Mouse (Mus musculus) cerebellum, postnatal 14 days (tissue): Measurements from ENCODE around the gene Rmdn3.

Experiments used
- DNase-seq, 2 experiments: peaks; one replicate each; pipeline ENCODE4 v3.0.0; 2021; ENCODE audit warnings: mixed read lengths in 2 of 2

Gene Rmdn3

GRCm38 (mm10) chr2:119166901-119167865, 10.3 kb upstream of the Rmdn3 start, which contains the start of gene Gchfr:
Gchfr (plus strand) TSS chr2:119167773.
- DNase-seq: peak; percentile 46 to 64

- no peak for DNase-seq
Observed at GRCm38 (mm10) chr2:119165401-119165800, 8.6 kb upstream of the Rmdn3 start.

- DNase-seq: no peak
Observed at GRCm38 (mm10) chr2:119163999-119164398, 7.2 kb upstream of the Rmdn3 start.

- DNase-seq: no peak
Observed at GRCm38 (mm10) chr2:119163135-119163534, 6.3 kb upstream of the Rmdn3 start.

- no peak for DNase-seq
Observed at GRCm38 (mm10) chr2:119161247-119161646, 4.4 kb upstream of the Rmdn3 start.

GRCm38 (mm10) chr2:119157836-119158235, 1.0 kb upstream of the Rmdn3 start:
- no peak for DNase-seq

- DNase-seq: peak in 1 of 2 experiments; percentile 45
Observed at GRCm38 (mm10) chr2:119156081-119156680, 653 bp downstream of the Rmdn3 start.

GRCm38 (mm10) chr2:119155388-119155787, 1.4 kb downstream of the Rmdn3 start:
- no peak for DNase-seq

GRCm38 (mm10) chr2:119154683-119155082, 2.2 kb downstream of the Rmdn3 start:
- DNase-seq: no peak

- no peak for DNase-seq
Observed at GRCm38 (mm10) chr2:119152255-119152654, 4.6 kb downstream of the Rmdn3 start.

- DNase-seq: no peak
Observed at GRCm38 (mm10) chr2:119147775-119148174, 9.1 kb downstream of the Rmdn3 start.

- no peak for DNase-seq
Observed at GRCm38 (mm10) chr2:119147160-119147678, 9.6 kb downstream of the Rmdn3 start.

- no peak for DNase-seq
Observed at GRCm38 (mm10) chr2:119146435-119146834, 10.4 kb downstream of the Rmdn3 start.

- DNase-seq: peak in 1 of 2 experiments; percentile 25
Observed at GRCm38 (mm10) chr2:119145199-119145598, 11.6 kb downstream of the Rmdn3 start.

GRCm38 (mm10) chr2:119136346-119136898, 20.4 kb downstream of the Rmdn3 start:
- no peak for DNase-seq

- no peak for DNase-seq
Observed at GRCm38 (mm10) chr2:119113121-119113925, 43.5 kb downstream of the Rmdn3 start.

- DNase-seq: peak; percentile 89 to 90
Observed at GRCm38 (mm10) chr2:119112438-119113112, 44.3 kb downstream of the Rmdn3 start, which contains the start of gene Rad51. Rad51 (plus strand) TSS chr2:119112793.

- DNase-seq: no peak
Observed at GRCm38 (mm10) chr2:119111060-119111459, 45.8 kb downstream of the Rmdn3 start.

GRCm38 (mm10) chr2:119108554-119108953, 48.3 kb downstream of the Rmdn3 start:
- no peak for DNase-seq

GRCm38 (mm10) chr2:119106583-119106982, 50.3 kb downstream of the Rmdn3 start:
- no peak for DNase-seq

- DNase-seq: no peak
Observed at GRCm38 (mm10) chr2:119101552-119101951, 55.3 kb downstream of the Rmdn3 start.
